Mouse (Mus musculus): ENCODE results near the gene Mafb.

The Mafb gene

GRCm38 (mm10) chr2:160366980-160367338, at the start of gene Mafb:
Gene Mafb (minus strand): TSS chr2:160367065.
- peak; percentile 80 for DNase-seq (ENCODE audit: low spot score)

GRCm38 (mm10) chr2:160415161-160415560, 48.3 kb upstream of the Mafb start:
- no peak for DNase-seq (ENCODE audit: low spot score)

DNA sequence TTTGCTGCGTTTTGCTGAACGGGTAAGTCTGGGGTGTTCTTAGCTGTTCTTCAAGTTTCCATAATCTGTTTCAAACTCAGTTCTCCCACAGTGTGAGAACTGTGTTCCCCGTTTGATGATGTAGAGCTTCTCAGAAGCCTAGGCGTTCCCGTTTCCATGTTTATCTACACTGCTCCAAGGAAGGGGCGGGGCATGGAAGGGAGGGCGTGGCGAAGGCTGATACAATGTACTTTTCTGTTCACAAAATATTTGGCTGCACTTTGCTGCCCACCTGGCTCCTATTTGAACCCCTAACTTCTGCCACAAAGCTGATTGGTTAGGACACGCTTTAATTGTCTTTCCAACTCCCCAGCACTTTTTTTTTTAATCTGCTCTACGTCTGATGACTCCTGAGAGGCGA, 47.9 kb upstream of the Mafb start:
- DNase-seq (ENCODE audit: low spot score), result no peak

- DNase-seq (ENCODE audit: low spot score), result no peak
Observed at GRCm38 (mm10) chr2:160413982-160414381, 47.1 kb upstream of the Mafb start.

DNA sequence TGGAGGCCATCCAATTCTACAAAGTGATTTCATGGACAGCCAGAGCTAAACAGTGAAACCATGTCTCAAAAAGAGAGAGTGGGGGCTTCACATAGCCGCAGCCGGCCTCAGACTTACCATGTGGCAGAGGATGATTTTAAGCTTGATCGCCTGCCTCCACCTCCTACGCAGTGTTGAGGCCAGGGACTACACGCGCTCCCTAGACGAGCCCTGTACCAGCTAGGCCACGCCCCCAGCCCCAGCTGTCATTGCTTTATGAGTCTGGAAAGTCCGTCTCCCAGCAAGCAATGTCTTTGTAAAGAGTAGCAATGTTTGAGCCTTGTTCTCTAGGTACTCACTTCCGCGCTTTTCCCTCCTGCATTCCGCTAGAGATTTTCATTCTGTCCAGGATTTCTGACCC, 46.2 kb upstream of the Mafb start:
- DNase-seq (ENCODE audit: low spot score), result no peak

DNA sequence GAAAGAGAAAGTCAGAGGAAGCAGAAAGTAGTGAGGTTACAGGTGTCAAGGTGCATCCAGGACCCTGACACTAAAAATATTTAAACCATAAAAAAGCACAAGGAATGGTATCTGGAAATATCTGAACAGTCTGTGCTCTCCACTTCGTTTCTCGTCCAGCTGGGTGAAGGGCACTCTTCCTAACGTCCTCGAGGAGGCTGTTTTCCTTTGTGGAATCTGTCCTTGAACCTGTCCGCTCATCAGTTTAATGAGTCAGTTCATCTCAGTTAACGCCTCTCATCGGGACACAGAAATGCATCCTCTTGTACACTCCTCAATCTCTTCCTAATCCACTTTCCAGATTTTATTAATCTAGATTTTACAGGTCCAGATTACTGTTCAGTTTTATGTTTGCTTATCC, 44.6 kb upstream of the Mafb start:
- DNase-seq (ENCODE audit: low spot score), result no peak

DNA sequence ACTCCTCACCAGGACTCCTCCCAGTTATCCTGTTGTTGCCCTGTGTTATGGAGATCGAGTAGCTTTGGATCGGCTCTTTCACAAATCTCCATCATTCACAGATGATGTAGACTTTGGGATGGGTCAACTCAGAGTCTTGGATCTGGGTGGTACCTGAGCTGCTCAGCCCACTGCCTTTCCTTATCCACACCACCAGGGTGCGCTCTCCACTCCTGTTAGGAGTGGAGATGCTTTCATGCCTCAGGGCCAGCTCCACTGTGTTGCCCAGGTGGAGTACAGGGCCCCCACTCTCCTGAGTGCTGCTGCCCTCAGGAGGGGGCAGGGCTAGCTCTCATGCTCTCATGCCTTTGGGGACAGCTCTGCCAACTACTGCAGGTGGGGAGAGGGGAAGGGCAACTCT, 40.9 kb upstream of the Mafb start:
- DNase-seq (ENCODE audit: low spot score), result no peak

DNA sequence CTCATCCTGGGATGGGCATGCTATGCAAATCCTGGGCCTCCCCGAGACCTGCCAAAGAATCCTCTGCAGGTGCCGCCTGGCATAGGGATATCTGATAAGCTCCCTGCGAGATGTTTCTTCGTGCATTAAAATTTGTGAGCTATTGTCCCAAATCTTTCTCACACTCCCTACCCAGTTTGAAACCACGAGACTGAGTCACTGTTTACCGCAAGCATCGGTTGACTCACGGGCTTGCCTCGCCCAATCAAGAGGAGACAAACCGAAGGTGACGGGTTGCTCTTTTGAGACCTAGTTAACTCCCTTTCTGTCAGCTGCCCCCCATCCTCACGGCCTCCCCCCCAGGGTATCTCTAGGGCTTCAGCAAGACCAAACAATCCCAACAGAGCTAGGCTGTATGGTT, 30.9 kb upstream of the Mafb start:
- no peak for DNase-seq (ENCODE audit: low spot score)

DNA sequence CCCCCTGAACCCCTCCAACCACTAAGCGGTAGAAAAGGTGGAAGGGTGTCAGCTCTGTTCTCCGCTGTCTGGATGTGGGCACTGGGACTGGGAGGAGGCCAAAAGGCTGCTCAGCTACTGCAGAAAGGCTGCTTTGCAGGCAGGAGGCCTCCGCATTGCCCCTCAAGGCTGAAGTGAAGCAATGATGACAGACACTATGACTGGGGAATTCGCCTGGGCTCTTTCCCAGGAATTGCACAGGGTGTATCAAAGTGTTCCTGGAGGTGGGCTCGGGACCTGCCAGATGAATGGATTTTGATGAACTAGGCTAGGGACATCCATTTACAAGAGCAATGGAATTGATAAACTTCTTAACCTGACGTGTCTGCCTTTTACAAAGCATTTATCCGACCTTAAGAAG, 27.9 kb upstream of the Mafb start:
- DNase-seq (ENCODE audit: low spot score), result no peak

DNA sequence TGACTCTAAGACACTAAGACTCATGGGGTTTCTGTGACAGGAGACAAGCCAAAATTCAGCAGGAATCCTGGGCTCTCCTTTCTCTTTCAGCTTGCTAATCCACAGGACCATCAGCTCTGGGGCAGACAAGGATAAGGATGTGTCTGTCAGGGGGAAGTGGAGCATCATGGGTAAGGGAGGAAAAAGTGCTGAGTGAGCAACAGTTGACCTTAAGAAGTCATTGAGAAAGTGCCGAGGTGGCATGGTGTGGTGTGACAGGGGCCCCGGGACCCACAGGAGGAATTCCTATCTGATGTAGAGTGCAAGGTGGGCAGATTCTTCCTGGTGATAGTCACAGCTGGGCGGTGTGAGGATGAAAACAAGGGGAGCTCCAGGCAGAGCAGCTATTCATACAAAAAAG, 25.8 kb upstream of the Mafb start:
- DNase-seq (ENCODE audit: low spot score), result no peak

DNA sequence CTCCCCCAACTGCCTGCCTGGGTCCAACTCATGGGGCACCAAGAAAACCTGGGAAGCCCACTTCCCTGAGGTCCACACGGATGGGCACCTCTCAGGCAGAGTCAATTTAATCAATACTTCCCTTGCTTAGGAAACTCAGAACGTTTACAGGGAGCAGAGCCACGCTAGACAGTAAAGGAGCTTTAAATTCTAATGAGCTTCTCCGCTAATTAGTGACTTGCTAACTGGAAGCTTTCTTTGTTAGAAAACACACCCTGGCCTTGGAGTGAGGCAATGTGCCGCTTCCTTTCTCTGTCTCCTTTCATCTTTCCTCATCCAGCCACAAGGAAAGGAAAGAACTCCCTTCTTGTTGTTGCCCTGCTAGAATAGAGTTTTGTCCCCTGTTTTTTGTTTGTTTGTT, 21.7 kb upstream of the Mafb start:
- DNase-seq (ENCODE audit: low spot score), result no peak

GRCm38 (mm10) chr2:160383418-160383817, 16.6 kb upstream of the Mafb start:
- DNase-seq (ENCODE audit: low spot score), result no peak

GRCm38 (mm10) chr2:160378271-160378670, 11.4 kb upstream of the Mafb start:
- DNase-seq (ENCODE audit: low spot score), result peak; percentile 40

DNA sequence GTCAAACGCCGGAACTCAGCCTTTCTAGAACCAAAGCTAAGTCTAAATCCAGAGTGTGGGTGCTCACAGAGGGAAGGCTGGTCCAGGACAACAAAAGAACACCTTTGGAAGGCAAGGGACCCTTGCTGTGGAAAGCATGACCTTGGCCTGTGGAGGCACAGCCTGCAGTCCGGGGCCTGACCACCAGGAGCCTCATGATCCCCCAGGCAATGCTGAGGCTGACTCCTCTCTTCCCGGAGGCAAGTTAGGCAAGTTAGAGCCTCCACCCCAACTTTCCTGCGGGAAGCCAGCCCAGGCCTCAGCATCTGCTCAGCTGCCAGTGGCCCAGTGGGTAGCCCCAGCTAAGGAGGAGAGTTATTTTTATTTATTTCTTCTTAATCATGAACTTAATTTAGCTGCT, 9.4 kb upstream of the Mafb start:
- DNase-seq (ENCODE audit: low spot score), result no peak

DNA sequence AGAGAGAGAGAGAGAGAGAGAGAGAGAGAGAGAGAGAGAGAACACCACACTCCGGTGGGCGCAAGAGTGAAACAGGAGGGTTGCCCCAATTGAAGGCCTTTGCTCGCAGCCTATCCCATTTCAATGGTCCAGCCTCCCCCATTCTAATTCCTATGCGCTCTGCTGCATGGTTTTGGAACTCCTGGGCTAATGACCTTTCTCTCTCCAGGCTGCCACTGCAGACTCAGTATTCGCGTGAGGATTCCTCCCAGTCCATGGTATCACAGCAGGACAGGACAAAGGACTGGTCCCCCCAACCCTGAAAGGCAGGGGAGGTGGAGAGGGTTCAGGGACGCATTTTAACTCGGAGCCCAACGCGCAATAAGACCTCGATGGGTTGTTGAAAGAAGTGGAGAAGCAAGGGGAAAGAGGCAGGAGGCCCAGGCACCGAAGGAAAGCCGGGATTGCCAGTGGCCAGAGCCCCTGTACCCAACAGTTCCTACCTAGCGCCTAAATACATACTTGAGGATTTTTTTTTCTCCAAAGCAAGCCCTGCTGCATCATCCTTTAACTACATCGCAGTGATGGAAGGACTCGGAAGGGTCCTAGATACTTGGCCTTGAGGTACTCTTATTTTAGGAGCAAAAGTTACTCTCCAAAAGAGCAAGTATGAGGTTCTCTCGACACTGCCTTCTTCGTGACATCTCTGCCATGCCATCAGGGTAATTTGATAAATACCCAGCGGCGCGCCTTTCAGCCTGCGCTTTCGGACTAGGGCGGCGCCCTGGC, 3.0 kb upstream of the Mafb start:
- no peak for DNase-seq (ENCODE audit: low spot score)

GRCm38 (mm10) chr2:160368422-160369357, 1.8 kb upstream of the Mafb start:
- DNase-seq (ENCODE audit: low spot score), result no peak

DNA sequence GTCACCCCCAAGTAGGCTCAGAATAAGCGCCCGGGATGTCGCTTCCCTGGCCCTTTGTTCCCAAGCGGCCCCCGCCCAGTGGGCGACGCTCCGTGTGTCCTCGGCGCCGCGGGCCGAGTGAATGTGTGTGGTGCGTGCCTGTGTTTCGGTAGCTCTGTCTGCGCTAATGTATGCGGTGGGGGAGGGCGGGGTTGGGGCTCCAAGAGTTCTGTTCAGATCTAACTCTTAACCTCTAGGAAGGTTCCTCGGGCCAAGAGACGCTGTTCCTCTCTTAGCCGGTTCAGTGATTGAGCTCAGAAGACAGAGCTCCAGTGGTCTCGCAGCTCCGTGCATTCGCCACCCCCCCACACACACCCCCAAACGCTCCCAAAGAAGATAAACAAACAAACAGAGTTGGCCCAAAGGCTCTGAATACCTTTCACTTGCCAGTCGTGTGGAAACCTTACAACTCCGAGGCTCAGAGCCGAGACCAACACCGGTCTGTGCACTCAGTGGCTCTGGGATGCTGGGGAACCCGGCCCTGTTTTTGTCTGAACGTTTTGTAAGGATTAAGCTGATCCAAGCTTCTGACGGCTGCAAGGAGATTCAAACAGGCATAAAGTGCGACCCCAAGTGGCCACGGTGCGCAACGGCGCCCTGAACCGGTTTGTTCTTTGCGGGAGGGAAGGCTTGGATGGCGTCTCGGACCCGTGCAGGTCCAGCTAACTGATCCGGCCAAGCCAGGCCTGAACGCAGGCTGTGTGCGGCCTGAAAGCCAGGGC, 763 bp upstream of the Mafb start:
- DNase-seq (ENCODE audit: low spot score), result peak; percentile 88

DNA sequence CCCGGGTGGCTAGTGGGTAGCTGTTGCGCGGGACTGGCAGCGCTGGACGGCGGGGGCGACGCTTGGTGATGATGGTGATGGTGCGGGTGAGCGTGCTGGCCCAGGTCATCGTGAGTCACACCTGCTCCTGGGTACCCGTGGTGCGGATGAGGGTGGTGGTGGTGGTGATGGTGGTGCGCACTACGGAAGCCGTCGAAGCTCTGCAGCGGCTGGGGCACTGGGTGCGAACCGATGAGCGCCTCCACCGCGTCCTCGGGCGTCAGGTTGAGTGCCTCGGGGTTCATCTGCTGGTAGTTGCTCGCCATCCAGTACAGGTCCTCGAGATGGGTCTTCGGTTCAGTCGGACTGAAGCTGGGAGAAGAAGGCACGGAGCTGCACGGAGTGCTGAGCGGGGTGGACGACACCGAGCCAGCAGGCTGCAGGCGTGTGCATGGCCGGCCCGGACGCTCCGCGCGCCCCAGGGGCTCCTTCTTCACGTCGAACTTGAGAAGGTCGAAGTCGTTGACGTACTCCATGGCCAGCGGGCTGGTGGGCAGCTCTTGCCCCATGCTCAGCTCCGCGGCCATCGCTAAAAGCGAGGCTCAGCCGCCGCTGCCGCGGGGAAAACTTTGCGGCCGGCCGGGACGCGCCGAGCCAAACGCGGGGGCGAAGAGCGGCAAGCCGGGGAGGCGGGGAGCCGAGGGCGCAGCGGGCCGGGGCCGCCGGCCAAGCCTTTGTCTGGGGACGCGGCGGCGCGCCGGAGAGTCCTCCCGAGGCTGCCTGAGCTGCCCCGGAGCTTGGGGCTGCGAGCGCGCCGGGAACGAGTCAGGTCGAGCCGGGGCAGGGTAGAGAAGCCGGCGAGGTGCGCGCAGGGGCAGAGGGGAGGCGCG, 520 bp downstream of the Mafb start:
- no peak for DNase-seq (ENCODE audit: low spot score)

DNA sequence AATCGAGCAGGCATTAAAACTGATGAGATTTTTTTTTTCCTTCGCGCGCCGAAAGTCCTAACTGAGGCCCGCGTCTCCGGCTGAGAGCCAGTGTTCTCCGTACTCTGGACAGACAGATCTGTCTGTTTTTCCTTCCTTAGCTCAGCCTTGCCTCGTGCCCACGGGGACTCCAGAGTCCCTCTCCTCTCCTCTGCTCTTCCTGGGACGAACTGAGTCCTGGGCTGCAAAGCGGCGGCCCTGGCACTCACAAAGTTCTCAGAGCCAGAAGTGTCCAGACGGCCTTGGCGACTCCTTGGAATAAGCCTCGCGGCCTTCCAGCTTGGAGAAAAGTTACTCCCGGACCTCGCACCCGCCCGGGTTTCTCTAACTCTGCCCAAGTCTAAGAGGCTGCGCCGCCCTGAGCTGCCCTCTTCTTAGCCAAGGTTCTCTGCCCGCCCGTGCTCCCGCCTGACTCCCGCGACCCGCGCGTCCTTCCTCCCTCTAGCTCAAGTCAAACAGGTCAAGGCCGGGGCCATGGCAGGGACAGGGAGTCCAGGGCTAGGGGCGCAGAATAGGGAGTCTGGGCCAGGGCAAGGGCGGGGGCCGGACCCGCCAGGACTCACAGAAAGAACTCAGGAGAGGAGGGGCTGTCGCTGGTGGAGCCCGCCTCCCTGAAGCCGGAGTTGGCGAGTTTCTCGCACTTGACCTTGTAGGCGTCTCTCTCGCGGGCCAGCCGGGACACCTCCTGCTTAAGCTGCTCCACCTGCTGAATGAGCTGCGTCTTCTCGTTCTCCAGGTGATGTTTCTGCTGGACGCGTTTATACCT, 1.6 kb downstream of the Mafb start:
- peak; percentile 36 for DNase-seq (ENCODE audit: low spot score)

- DNase-seq (ENCODE audit: low spot score), result no peak
Observed at GRCm38 (mm10) chr2:160364666-160365065, 2.2 kb downstream of the Mafb start.

GRCm38 (mm10) chr2:160364128-160364650, 2.7 kb downstream of the Mafb start:
- no peak for DNase-seq (ENCODE audit: low spot score)

Measured in urinary bladder, postnatal 25 days (tissue).